Mouse (Mus musculus): ENCODE results near the gene Ticam1. TPM values are rescaled to one million over a fixed set of nuclear protein-coding genes. Genes with fewer than 3 reads are reported as not detected.
A peak's percentile ranks its signal among the peaks of the same experiment; 100 is the strongest.

The Ticam1 gene
- total RNA-seq (2021), result 1 to 10 TPM; 2.7 to 3.4 TPM
- long read RNA-seq, experiment 1, partial matches to known transcripts, result 0 of 2 reads
- long read RNA-seq, experiment 1, other reads (novel, unspliced or antisense), result 1 of 2 reads
- long read RNA-seq, experiment 2, partial matches to known transcripts, result 0 of 1 reads
- long read RNA-seq, experiment 2, other reads (novel, unspliced or antisense), result 0 of 1 reads

DNA sequence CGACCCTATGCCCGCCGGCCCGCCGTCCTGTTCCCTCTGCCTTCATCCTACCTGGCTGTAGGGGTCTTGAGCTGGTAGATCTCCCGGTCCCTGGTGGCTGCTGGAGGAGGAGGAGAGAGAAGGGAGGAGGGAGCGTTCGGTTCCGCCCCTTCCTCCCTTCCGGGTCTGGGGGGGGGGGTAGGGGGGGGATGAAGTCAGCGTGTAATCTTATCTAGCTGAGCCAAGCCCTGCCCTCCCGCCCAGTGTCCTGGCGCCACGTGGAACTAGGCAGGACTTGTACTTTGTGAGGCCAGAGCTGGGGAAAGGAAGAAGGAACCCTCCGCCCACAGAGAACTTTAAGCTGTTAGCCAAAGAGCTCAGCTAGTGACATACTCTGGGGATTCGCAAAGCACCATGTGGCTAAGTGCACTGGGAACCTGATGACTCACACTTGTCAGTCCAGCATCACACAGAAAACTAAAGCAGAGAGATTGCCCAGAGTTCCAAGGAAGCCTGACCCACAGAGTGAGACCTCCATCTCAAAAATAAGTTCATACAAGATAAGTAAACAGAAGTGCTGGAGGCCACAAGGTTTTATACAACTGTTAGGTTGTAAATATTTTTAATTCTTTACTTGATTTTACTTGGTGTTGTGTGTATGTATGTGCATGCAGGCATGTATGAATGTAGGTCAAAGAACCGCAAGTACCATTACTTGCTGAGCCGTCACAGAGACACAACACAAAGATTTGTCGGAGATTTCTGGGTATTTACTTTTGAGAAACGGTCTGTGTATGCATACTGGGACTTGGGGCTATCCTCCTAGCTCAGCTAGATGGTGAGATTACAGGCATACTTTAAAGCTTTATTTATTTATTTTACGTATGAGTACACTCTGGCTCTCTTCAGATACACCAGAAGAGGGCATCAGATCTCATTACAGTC lies at the start of gene Ticam1:
Gene Ticam1 (minus strand): TSS at position 144 of the 924 bp plus-strand sequence.
- Histone ChIP-seq H3K27ac (peak within 1 kb of the TSS; percentile 95), H3K4me3 (peak within 1 kb of the TSS; percentile 86)
- intact Hi-C loops (cut with DNase I), result no loop called here
- peak; percentile 47 for TF ChIP-seq CTCF (IDR thresholded peaks at IDR 0.05)
- DNase-seq, result peak; percentile 95

DNA sequence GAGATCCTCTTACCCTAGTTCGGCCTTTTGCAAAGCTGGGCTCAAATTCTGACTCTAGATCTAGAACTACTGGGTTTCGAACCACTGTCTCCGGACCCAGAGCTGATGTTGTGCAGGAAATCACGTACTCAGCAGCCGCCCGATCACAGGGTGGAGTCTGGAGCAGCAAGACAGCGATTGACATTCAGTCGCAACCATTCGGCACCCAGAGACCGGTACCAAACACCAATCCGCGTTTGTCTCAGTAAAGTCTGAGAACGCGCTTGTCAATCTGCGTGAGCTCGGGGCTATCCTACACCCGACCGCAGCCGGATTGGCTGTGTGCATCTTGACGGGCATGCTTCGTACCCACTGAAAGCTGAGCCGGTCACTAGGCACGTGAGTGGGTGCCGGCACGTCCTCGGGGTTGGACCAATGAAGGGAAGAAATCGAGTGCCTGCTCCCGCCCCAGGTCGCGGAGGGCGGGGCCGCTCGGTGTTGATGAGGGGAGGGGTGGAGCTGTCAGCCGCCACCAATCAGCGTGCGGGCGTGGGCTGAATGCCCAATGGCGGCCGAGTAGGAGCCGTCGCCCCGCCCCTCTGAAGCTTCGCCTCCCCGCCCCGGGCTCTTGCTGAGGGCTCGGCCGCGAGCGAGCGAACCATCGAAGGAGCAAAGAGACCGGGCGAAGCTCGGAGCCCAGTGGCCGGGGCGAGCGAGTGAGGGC lies 49.0 kb upstream of the Ticam1 start, which contains the start of gene Kdm4b:
Gene Kdm4b (plus strand): TSS at position 613 of the 703 bp plus-strand sequence.
- DNase-seq, result peak; percentile 100
- Histone ChIP-seq H3K4me3 (peak within 1 kb of the TSS; percentile 92), H3K27ac (peak within 1 kb of the TSS; percentile 97)
- no peak for TF ChIP-seq CTCF (IDR thresholded peaks at IDR 0.05)
- intact Hi-C loops (cut with DNase I), result no loop called here

DNA sequence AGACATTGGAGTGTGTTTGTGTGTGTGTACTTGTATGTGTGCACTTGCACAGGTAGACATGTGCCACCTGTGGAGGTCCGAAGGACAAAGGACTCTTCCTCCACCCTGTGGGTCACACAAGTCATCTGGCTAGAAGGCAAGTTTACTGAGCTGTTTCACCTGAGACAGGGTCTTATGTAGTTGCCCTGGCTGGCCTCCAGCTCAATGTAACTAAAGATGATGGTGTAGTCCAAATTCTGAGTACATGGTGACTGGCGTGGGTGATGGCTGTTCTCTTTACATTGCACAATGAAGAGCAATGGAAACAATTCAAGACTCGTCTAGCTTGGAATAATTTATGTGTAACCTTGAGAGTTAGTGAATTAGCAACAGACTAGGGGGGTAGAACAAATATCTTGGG lies 47.8 kb upstream of the Ticam1 start:
- no peak for TF ChIP-seq CTCF (IDR thresholded peaks at IDR 0.05)
- intact Hi-C loops (cut with DNase I), result no loop called here
- no peak for DNase-seq
- no peak overlapping the region for H3K4me3 ChIP-seq
- H3K27ac ChIP-seq, result no peak overlapping the region

DNA sequence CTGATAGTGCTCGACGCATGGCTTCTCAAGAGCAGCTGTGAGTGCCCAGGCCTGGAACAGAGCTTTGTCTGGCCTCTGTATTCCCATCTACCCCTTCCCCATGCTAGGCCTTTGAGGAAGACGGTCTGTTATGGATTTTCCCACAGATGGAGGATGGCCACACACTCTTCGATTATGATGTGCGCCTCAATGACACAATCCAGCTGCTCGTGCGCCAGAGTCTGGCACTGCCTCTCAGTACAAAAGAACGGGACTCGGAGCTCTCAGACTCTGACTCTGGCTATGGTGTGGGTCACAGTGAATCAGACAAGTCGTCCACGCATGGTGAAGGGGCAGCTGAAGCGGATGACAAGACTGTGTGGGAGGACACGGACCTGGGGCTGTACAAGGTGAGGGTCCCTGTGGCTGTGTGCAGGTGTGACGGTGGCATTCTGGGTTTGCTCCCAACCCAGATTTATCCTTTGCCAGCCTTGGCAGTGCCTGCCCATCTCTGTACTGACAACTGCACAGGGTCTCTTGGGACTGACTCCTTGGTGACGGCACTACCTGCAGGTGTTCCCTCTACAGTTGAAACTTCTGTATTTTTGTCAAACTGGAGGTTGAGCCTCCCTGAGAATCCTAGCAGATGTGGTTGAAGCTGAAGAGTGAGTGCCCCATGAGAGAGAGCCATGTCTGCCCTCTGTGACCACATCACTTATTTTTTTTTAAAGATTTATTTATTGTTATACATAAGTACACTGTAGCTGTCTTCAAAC lies 32.8 kb upstream of the Ticam1 start:
- H3K4me3 ChIP-seq, result no peak overlapping the region
- DNase-seq, result no peak
- no peak for TF ChIP-seq CTCF (IDR thresholded peaks at IDR 0.05)
- no peak overlapping the region for H3K27ac ChIP-seq
- intact Hi-C loops (cut with DNase I), result no loop called here

DNA sequence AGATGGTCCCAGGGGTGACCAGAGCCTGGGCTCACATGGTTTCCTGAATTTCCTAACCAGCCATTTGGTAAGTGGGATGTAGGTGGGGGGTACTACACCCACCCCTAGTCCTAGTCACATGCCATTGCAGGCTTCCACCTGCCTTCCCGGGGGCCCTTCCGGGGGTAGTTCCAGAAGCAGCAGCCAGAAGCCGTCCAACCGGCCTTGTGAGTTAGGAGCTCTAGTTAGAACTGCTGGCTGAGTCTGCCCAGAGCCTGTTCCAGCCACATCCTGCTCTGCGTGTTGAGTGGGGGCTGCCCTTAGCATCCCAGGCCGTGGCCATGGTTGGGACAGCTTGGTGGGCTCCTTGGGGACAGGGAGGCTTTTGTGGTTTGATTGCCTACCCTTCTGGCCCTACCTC lies 31.5 kb upstream of the Ticam1 start:
- intact Hi-C loops (cut with DNase I), result no loop called here
- TF ChIP-seq CTCF (IDR thresholded peaks at IDR 0.05), result no peak
- DNase-seq, result no peak
- Histone ChIP-seq H3K27ac (no peak overlapping the region), H3K4me3 (no peak overlapping the region)

DNA sequence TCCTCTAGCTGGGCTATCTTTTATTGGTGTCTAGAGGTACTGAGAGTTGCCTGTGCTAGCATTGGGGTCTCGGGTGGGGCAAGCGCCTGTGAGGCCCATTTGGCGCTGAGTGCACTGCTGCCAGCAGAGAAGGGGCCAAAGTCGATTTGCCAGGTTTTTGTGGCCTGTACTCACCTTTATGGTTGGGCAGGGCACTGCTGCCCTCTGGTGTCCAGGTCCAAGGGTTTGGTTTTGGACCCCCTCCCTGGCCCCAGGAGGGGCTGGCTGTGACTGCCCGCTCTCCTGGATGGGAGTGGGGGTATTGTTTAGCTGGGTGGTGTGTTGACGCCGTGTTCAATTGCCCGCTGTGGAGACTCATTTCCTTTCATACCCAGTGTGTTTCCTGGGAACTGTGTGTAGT lies 29.2 kb upstream of the Ticam1 start:
- no peak overlapping the region for H3K27ac ChIP-seq
- peak; percentile 63 for TF ChIP-seq CTCF (IDR thresholded peaks at IDR 0.05)
- intact Hi-C loops (cut with DNase I), result no loop called here
- peak; percentile 66 for DNase-seq
- no peak overlapping the region for H3K4me3 ChIP-seq

DNA sequence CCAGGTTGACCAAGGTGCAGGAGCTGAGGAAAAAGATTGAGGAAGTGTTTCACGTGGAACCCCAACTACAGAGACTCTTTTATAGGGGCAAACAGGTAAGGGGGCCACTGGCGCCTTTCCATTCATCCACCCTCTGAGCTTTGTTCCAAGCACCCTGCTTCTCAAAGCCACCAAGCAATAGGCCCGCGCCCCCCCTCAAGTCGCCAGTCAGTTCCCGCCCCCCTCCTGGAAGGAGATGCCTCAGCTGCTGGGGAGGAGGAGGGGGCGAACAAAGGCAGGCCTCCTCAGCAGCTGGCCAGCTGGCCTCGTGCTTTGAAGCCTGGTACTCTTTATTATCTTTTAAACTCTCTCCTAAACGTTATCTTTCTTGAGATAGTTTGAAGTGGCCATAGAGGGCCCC lies 28.6 kb upstream of the Ticam1 start:
- Histone ChIP-seq H3K27ac (no peak overlapping the region), H3K4me3 (no peak overlapping the region)
- TF ChIP-seq CTCF (IDR thresholded peaks at IDR 0.05), result no peak
- no peak for DNase-seq
- intact Hi-C loops (cut with DNase I), result no loop called here

DNA sequence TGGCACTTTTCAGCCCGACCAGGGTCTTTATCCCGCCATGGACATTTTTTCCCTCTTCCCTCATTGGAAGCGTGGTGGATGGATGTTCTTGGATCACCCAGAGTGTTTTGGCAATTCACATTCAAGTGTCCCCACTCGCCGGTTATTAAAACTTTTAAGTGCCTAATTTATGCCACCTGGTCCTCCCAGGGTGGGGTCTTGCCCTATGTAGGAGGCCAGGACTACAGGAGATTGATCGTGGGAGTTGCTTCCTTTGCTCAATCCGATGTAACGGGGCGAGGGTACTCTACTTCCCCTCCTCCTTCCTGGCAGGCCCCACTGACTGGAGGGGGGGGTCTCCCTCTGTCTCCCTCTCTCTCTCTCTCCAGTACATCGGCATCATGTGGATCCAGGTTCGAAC lies 28.1 kb upstream of the Ticam1 start:
- Histone ChIP-seq H3K27ac (no peak overlapping the region), H3K4me3 (peak overlapping the region; percentile 80)
- TF ChIP-seq CTCF (IDR thresholded peaks at IDR 0.05), result no peak
- no peak for DNase-seq
- intact Hi-C loops (cut with DNase I), result no loop called here

DNA sequence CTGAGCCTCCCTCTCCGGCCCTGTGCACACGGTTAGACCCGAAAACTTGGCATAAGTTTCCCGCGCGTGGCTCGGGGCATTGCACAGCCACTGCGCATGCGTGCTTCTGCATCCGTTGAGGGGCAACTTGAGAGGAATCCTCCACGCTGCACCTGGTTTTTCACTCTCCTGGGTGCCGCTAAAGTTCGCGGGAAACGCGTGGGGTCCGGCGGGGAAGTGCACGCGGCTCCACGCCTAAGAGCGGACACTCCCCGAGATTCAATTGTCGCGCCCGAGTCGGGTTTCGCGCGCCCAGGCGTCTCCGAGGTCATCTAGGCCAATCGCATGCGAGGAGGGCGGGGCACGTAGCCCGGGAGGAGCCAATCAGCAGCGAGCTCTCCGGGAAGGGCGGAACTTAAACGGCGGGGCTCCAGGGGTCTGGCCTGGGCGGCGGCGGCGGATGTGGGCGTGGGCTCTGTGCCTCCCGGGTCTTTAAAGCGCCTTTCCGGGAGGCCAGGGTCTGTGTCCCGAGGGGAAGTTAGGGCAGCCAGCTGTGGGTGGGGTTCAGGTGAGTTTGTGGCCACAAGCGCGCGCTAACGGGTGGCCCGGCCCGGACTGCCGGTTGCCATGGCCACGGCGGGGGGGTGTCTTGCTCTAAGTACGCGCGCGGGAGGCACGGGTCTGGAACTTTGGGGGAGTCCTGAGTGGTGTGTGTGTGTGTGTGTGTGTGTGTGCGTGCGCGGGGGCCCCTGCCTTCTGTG lies 27.4 kb upstream of the Ticam1 start:
- Histone ChIP-seq H3K27ac (peak overlapping the region; percentile 53), H3K4me3 (peak overlapping the region; percentile 80)
- peak; percentile 97 for DNase-seq
- TF ChIP-seq CTCF (IDR thresholded peaks at IDR 0.05), result no peak
- intact Hi-C loops (cut with DNase I), result no loop called here

DNA sequence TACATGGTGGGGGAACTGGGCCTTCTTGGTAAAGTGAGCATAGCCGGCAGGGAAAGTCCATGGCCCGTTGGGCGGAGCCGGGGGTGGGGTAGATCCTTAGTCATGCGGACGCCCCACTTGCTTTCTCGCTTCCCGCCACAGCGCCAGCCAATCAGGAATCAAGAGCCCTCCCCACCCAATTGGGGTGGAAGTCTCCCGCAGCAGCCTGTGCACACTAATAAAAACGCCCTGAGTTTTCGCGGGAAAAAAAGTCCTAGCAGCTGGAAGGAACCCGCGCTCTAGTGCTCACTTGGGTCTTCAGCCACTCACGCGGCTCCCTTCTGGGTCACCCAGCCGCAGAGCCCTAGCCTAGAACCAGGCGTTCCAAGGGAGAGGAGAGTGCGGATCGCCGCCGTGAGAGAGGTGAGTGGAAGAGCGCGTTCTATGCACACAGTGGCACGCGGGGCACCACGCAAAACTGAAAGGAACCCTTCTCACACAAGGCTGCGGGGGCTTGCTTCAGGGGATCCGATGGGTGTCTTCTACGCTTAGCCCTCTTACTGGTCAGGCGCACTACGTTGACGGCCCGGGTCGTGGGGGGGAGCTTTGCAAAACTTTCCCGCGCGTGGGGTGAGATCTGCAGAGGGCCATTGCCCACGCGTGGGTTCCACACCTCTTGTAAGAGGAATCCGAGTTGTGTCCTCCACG lies 26.7 kb upstream of the Ticam1 start, which contains the start of gene Uhrf1:
Gene Uhrf1 (plus strand): TSS at position 162 of the 687 bp plus-strand sequence.
- no peak for TF ChIP-seq CTCF (IDR thresholded peaks at IDR 0.05)
- Histone ChIP-seq H3K4me3 (peak within 1 kb of the TSS; percentile 80), H3K27ac (peak within 1 kb of the TSS; percentile 53)
- peak; percentile 82 for DNase-seq
- intact Hi-C loops (cut with DNase I), result no loop called here

All from gastrocnemius, adult 2 months (tissue).